Mouse (Mus musculus) testis, adult 2 months (tissue): ENCODE results near the gene Smg6. TPM values are rescaled to one million over a fixed set of nuclear protein-coding genes. Genes with fewer than 3 reads are reported as not detected.

ENCODE experiments used
- H3K27ac ChIP-seq: fragments of 200-500 bp; 2 replicates; pipeline ENCODE4 v1.5.1; 2012; ENCODE audit warnings: low read depth, low read length; ENCODE audit not compliant: control insufficient read depth, insufficient read depth
- H3K27me3 ChIP-seq: fragments of 200-500 bp; 2 replicates; pipeline ENCODE4 v1.6.1; 2012; ENCODE audit warnings: mild to moderate bottlenecking, low read length, moderate library complexity; ENCODE audit not compliant: control insufficient read depth, insufficient read depth
- H3K36me3 ChIP-seq: fragments of 200-500 bp; 2 replicates; pipeline ENCODE4 v1.6.1; 2012; ENCODE audit warnings: mild to moderate bottlenecking, low read length; ENCODE audit not compliant: control insufficient read depth, insufficient read depth
- H3K4me1 ChIP-seq: fragments of 200-500 bp; 2 replicates; pipeline ENCODE4 v1.6.1; 2012; ENCODE audit warnings: low read length; ENCODE audit not compliant: control insufficient read depth, insufficient read depth
- H3K4me3 ChIP-seq: fragments of 200-500 bp; 2 replicates; pipeline ENCODE4 v1.5.1; 2012; ENCODE audit warnings: low read depth, mild to moderate bottlenecking, low read length, moderate library complexity, mixed read lengths; ENCODE audit not compliant: control insufficient read depth
- CTCF ChIP-seq: fragments of 200-500 bp; IDR thresholded peaks from 2 replicates; pipeline ENCODE4 v1.5.1; 2012; ENCODE audit warnings: low read depth, mild to moderate bottlenecking, inconsistent platforms, low read length, moderate library complexity; ENCODE audit not compliant: control insufficient read depth, insufficient read depth, insufficient replicate concordance
- POLR2A ChIP-seq: fragments of 200-500 bp; IDR thresholded peaks from 2 replicates; pipeline ENCODE4 v1.6.1; 2012; ENCODE audit warnings: low read depth, mild to moderate bottlenecking, inconsistent platforms, low read length, moderate library complexity; ENCODE audit not compliant: control insufficient read depth
- polyA plus RNA-seq: library from polyadenylated mRNA; depleted of rRNA; stranded (reverse); fragments of >200 nt; gene quantifications from 2 replicates; pipeline ENCODE4 v1.2.3, GENCODE M21; 2012

Smg6 gene
- polyA plus RNA-seq, 1 experiment: 76.8 TPM

GRCm38 (mm10) chr11:74930391-74930790 lies 4.8 kb downstream of the Smg6 start:
- Histone ChIP-seq H3K4me3 (peak overlapping the region; percentile 71), H3K27me3 (no peaks in the 10 kb centered on the region), H3K4me1 (peaks cover 3% of the 10 kb centered on the region), H3K27ac (no peak overlapping the region), H3K36me3 (peaks cover 6% of the 10 kb centered on the region)
- TF ChIP-seq CTCF: no peak
- no peak for TF ChIP-seq POLR2A

- TF ChIP-seq POLR2A: no peak
- TF ChIP-seq CTCF: no peak
- no peak overlapping the region for H3K4me3 ChIP-seq
- H3K27me3 ChIP-seq: no peaks in the 10 kb centered on the region
- H3K4me1 ChIP-seq: no peaks in the 10 kb centered on the region
- no peaks in the 10 kb centered on the region for H3K36me3 ChIP-seq
- H3K27ac ChIP-seq: no peak overlapping the region
Observed at GRCm38 (mm10) chr11:74946348-74946747, 20.7 kb downstream of the Smg6 start.

- H3K36me3 ChIP-seq: no peaks in the 10 kb centered on the region
- no peak overlapping the region for H3K4me3 ChIP-seq
- H3K27me3 ChIP-seq: no peaks in the 10 kb centered on the region
- no peak overlapping the region for H3K27ac ChIP-seq
- no peaks in the 10 kb centered on the region for H3K4me1 ChIP-seq
- TF ChIP-seq CTCF: no peak
- TF ChIP-seq POLR2A: no peak
Observed at GRCm38 (mm10) chr11:74954901-74955300, 29.3 kb downstream of the Smg6 start.

GRCm38 (mm10) chr11:74956006-74956405 lies 30.4 kb downstream of the Smg6 start:
- H3K27ac ChIP-seq: no peak overlapping the region
- H3K36me3 ChIP-seq: no peaks in the 10 kb centered on the region
- no peaks in the 10 kb centered on the region for H3K27me3 ChIP-seq
- no peaks in the 10 kb centered on the region for H3K4me1 ChIP-seq
- TF ChIP-seq CTCF (no peak), POLR2A (no peak)
- no peak overlapping the region for H3K4me3 ChIP-seq

GRCm38 (mm10) chr11:74957600-74957999 lies 32.0 kb downstream of the Smg6 start:
- Histone ChIP-seq H3K27ac (no peak overlapping the region), H3K36me3 (no peaks in the 10 kb centered on the region)
- TF ChIP-seq CTCF (no peak), POLR2A (no peak)

GRCm38 (mm10) chr11:74959501-74959900 lies 33.9 kb downstream of the Smg6 start:
- TF ChIP-seq CTCF (no peak), POLR2A (no peak)
- Histone ChIP-seq H3K4me1 (no peaks in the 10 kb centered on the region), H3K4me3 (no peak overlapping the region), H3K27me3 (no peaks in the 10 kb centered on the region), H3K36me3 (no peaks in the 10 kb centered on the region), H3K27ac (no peak overlapping the region)

More at GRCm38 (mm10) chr11:74957600-74957999, 32.0 kb downstream of the Smg6 start:
- H3K4me3 ChIP-seq: no peak overlapping the region
- H3K4me1 ChIP-seq: no peaks in the 10 kb centered on the region
- H3K27me3 ChIP-seq: no peaks in the 10 kb centered on the region

- Histone ChIP-seq H3K4me3 (no peak overlapping the region), H3K27me3 (no peaks in the 10 kb centered on the region), H3K36me3 (no peaks in the 10 kb centered on the region), H3K4me1 (no peaks in the 10 kb centered on the region), H3K27ac (no peak overlapping the region)
- TF ChIP-seq CTCF (no peak), POLR2A (no peak)
Observed at GRCm38 (mm10) chr11:74960031-74960551, 34.5 kb downstream of the Smg6 start.
